Mouse (Mus musculus) right cerebral cortex, postnatal 14 days (tissue): ENCODE measurements around the gene Cnga2.
"Not testable (repeated sequence)": the region's sequence is repeated elsewhere in the genome, so short reads cannot be mapped to it uniquely, and the experiment has no call there.

Experiments used
- DNase-seq: peaks from one replicate; pipeline ENCODE4 v3.0.0; 2022

Gene Cnga2

DNA sequence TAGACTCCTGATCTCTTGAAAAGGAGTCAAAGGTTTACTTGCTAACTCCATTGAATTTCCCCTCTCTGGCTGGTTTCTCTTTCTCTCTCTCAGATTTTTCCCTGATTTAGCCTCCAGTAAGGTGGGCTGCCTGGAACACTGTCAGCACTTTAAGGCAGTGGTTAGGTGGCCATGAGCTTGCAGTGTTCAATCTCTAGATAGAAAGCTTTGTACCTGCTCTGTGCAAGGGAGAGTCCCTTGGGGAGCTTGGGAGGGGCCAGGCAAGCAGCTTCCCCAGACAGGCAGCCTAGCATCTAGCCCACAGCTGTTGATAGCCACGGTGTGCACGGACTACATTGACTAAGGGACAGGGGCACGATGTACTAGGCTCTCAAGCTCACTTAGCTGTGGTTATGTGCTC, at the start of gene Cnga2:
Cnga2 (plus strand) TSS at position 301 of the 400 bp plus-strand sequence.
- no peak for DNase-seq

GRCm38 (mm10) chrX:71946631-71947030, 45.0 kb upstream of the Cnga2 start:
- DNase-seq: peak; percentile 29

GRCm38 (mm10) chrX:71958366-71958765, 33.3 kb upstream of the Cnga2 start:
- DNase-seq: no peak

- peak; percentile 33 for DNase-seq
These were observed 29.3 kb upstream of the Cnga2 start, which contains the start of gene Prrg3 for GRCm38 (mm10) chrX:71962073-71963051. Gene Prrg3 (plus strand): TSS chrX:71962624.

- DNase-seq: no peak
These were observed 28.3 kb upstream of the Cnga2 start for GRCm38 (mm10) chrX:71963275-71963912.

- DNase-seq: no peak
These were observed 23.4 kb upstream of the Cnga2 start for GRCm38 (mm10) chrX:71968216-71968615.

GRCm38 (mm10) chrX:71968816-71969215, 22.8 kb upstream of the Cnga2 start:
- DNase-seq: no peak

DNA sequence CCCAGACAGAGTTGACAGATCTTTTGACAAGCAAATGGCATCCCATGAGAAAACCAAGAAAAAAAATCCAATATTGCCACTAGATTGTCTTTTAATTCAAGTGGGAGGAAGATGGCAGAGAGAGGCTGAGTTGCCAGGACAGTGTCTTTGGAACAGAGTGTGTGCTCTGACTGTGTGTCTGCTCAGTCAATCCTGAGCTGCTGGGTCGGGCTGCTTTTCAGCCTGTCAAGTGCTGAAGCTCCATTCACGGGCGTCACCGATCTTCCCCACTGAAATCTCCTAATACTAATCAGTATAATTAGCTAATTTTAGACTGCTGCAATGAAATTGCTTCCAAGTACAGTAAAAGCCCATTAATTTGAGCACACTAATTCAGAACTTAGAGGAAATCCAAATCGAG, 20.3 kb upstream of the Cnga2 start:
- no peak for DNase-seq

DNA sequence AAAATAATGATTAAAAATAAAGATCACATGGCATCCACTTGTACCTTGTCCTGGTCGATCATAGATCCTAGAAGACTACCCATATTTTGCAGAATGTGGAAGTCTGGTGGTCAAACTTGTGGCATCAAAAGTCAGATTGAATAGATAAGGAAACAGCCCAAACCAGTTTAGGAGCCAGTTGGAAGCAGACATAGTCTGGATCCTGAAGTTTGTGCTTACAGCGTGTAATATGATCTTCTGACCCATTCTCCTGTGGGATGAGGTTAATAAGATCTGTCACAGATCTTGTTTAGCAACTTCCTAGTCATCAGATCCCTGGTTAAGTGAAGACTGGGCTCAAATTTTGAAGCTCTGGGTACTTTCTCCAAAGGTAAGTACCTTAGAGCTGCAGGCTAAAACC, 19.0 kb upstream of the Cnga2 start, which contains the start of gene Fate1:
Fate1 (plus strand) TSS at position 301 of the 400 bp plus-strand sequence.
- no peak for DNase-seq

- DNase-seq: not testable (repeated sequence)
These were observed 14.0 kb upstream of the Cnga2 start for GRCm38 (mm10) chrX:71977681-71978080.

DNA sequence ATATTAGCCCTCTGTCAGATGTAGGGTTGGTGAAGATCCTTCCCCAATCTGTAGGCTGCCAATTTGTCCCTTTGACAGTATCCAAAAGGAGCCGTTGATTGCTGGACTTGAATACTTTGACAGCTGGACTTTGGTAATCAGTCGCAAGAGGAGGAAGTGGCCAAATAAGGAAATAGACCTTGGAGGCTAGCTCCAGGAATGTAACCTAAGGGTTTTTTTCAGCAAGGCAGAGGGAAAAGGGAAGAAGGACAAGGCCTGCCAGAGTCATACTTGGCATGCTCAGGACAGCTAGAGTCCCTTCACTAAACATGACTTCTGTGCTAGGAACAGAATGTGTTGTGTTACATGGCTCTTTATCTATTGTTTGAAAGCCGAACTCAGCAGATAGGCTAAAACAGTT, 11.2 kb upstream of the Cnga2 start:
- no peak for DNase-seq

DNA sequence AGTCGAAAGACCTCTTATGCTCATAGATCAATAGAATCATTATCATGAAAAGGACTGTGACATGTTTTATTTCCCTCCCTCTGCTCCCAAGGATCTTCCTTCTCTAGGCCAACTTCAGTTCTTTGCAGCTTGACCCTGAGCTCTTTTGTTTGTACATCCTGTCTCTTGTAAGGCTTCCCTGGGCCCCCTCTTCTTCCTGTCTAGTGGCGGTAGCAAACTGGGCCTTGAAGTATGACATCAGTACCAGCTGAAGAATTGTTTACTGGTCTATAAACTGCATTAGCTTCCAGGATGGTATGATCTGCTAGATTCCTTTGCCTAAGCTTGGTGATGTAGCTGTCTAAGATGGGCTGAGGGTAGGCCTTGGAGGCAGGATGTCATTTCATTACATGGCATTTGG, 10.3 kb upstream of the Cnga2 start:
- DNase-seq: no peak

- no peak for DNase-seq
These were observed 8.4 kb upstream of the Cnga2 start for GRCm38 (mm10) chrX:71983205-71983604.

- no peak for DNase-seq
These were observed 7.9 kb upstream of the Cnga2 start for GRCm38 (mm10) chrX:71983775-71984174.

- DNase-seq: no peak
These were observed 4.3 kb downstream of the Cnga2 start for GRCm38 (mm10) chrX:71995972-71996371.

- DNase-seq: no peak
These were observed 18.3 kb downstream of the Cnga2 start for GRCm38 (mm10) chrX:72009930-72010329.

DNA sequence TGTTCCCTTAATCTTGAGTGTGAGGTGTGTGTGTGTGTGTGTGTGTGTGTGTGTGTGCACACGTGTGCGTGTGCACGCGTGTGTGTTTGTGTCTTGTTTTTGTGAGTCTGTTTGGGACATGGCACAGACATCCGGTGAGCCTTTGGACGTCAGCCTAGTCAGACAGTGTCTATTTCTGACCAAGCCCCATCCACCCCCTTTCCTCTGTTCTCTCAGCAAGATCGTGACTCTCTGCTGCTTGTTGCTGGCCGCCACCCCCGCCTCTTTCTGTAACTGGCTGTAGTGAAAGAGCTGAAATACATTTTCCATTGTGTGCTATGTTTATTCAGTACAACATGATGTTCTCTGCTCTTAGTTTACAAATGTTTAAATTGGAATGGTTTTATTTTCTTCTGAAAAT, 20.6 kb downstream of the Cnga2 start:
- peak; percentile 15 for DNase-seq

DNA sequence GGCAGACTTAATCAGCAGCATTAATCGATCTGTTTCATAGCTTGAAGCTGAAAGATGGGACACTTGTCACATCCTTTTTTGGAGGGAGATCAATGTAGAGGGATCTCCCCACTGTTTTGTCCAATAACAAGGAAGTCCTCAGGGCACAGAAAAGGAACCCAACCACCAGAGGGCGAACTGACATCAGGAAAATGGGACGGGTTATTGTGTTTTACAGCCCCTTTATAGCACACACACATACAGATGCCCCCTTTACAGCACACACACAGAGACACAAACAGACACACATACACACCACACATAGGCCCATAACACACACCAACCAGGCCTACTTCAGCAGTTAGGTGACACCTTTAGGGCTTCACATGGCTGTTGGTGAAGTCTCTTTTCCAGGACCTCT, 21.2 kb downstream of the Cnga2 start:
- peak; percentile 43 for DNase-seq

GRCm38 (mm10) chrX:72022241-72022640, 30.6 kb downstream of the Cnga2 start:
- no peak for DNase-seq

GRCm38 (mm10) chrX:72022750-72023398, 31.2 kb downstream of the Cnga2 start:
- no peak for DNase-seq

- DNase-seq: no peak
These were observed 31.9 kb downstream of the Cnga2 start for GRCm38 (mm10) chrX:72023542-72023941.

GRCm38 (mm10) chrX:72044056-72044455, 52.4 kb downstream of the Cnga2 start:
- DNase-seq: no peak

DNA sequence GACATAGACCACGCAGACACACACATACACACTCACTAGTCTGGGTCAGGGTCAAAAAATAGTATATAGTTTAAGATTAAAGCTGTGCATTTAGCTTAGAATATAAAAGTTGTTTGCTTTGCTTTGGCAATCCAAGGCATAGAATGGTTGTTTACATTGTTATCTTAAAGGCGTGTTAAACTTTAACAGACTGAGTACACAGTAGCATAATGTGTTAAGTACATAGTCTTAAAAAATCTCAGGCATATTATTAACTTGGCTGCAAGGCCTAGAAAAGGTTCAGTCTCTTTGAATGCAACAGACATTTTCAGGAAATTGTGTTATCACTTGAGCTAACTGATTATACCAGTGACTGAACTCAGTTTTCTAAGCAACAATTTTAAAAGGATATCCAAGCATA, 56.3 kb downstream of the Cnga2 start:
- no peak for DNase-seq
